Mouse (Mus musculus): ENCODE results near the gene Ank3. TPM values are rescaled to one million over a fixed set of nuclear protein-coding genes. Genes with fewer than 3 reads are reported as not detected.

Ank3 gene
- total and polyA plus RNA-seq, 2 experiments, result 2.9 to 31.0 TPM

- Histone ChIP-seq H3K27ac (replicated peaks; ENCODE audit: insufficient read depth, low read depth, low read length) (no peak overlapping the region), H3K36me3 (ENCODE audit: control insufficient read depth, insufficient read depth, low read length) (no peaks in the 10 kb centered on the region), H3K27me3 (ENCODE audit: control insufficient read depth, insufficient read depth, low read length) (no peaks in the 10 kb centered on the region), H3K4me3 (ENCODE audit: insufficient read depth, low read depth, low read length) (no peak overlapping the region), H3K79me2 (ENCODE audit: control insufficient read depth, insufficient read depth, low read length) (no peaks in the 10 kb centered on the region), H3K4me1 (ENCODE audit: control insufficient read depth, insufficient read depth, low read length) (peaks cover 1% of the 10 kb centered on the region; the same call in 1 of the 2 replicates), H3K9ac (ENCODE audit: low read depth, low read length) (no peak overlapping the region)
- TF ChIP-seq POLR2A (IDR thresholded peaks at IDR 0.05; ENCODE audit: extremely low read depth, insufficient read depth, low read length) (no peak), CTCF (IDR thresholded peaks at IDR 0.05; ENCODE audit: low read depth, low read length) (no peak)
- DNase-seq (ENCODE audit: extremely low read depth, low read depth, low spot score), result no peak
- WGBS, result 84% methylated on average over 11 of the region's 11 CpGs
Observed at GRCm38 (mm10) chr10:69890389-69890985, 491.9 kb downstream of the Ank3 start.

GRCm38 (mm10) chr10:69892162-69892561 is 493.6 kb downstream of the Ank3 start:
- no peak for DNase-seq (ENCODE audit: extremely low read depth, low read depth, low spot score)
- TF ChIP-seq POLR2A (IDR thresholded peaks at IDR 0.05; ENCODE audit: extremely low read depth, insufficient read depth, low read length) (no peak), CTCF (IDR thresholded peaks at IDR 0.05; ENCODE audit: low read depth, low read length) (no peak)
- WGBS, result 95% methylated on average over 18 of the region's 18 CpGs
- H3K4me3 ChIP-seq (ENCODE audit: insufficient read depth, low read depth, low read length), result no peak overlapping the region
- H3K79me2 ChIP-seq (ENCODE audit: control insufficient read depth, insufficient read depth, low read length), result no peaks in the 10 kb centered on the region
- no peaks in the 10 kb centered on the region for H3K36me3 ChIP-seq (ENCODE audit: control insufficient read depth, insufficient read depth, low read length)
- no peak overlapping the region for H3K9ac ChIP-seq (ENCODE audit: low read depth, low read length)
- no peak overlapping the region for H3K27ac ChIP-seq (replicated peaks; ENCODE audit: insufficient read depth, low read depth, low read length)
- no peaks in the 10 kb centered on the region for H3K27me3 ChIP-seq (ENCODE audit: control insufficient read depth, insufficient read depth, low read length)
- peaks cover 1% of the 10 kb centered on the region; the same call in 1 of the 2 replicates for H3K4me1 ChIP-seq (ENCODE audit: control insufficient read depth, insufficient read depth, low read length)

GRCm38 (mm10) chr10:69895606-69896005 is 497.0 kb downstream of the Ank3 start:
- TF ChIP-seq CTCF (IDR thresholded peaks at IDR 0.05; ENCODE audit: low read depth, low read length), result peak; percentile 56
- no peak for TF ChIP-seq POLR2A (IDR thresholded peaks at IDR 0.05; ENCODE audit: extremely low read depth, insufficient read depth, low read length)
- Histone ChIP-seq H3K4me1 (ENCODE audit: control insufficient read depth, insufficient read depth, low read length) (peaks cover 1% of the 10 kb centered on the region; the same call in 1 of the 2 replicates), H3K9ac (ENCODE audit: low read depth, low read length) (no peak overlapping the region), H3K79me2 (ENCODE audit: control insufficient read depth, insufficient read depth, low read length) (no peaks in the 10 kb centered on the region), H3K36me3 (ENCODE audit: control insufficient read depth, insufficient read depth, low read length) (no peaks in the 10 kb centered on the region), H3K27me3 (ENCODE audit: control insufficient read depth, insufficient read depth, low read length) (no peaks in the 10 kb centered on the region), H3K4me3 (ENCODE audit: insufficient read depth, low read depth, low read length) (no peak overlapping the region), H3K27ac (replicated peaks; ENCODE audit: insufficient read depth, low read depth, low read length) (no peak overlapping the region)
- peak; percentile 92 for DNase-seq (ENCODE audit: extremely low read depth, low read depth, low spot score)
- 18% methylated on average over 9 of the region's 9 CpGs for WGBS

- Histone ChIP-seq H3K79me2 (ENCODE audit: control insufficient read depth, insufficient read depth, low read length) (no peaks in the 10 kb centered on the region), H3K27ac (replicated peaks; ENCODE audit: insufficient read depth, low read depth, low read length) (no peak overlapping the region), H3K36me3 (ENCODE audit: control insufficient read depth, insufficient read depth, low read length) (no peaks in the 10 kb centered on the region), H3K9ac (ENCODE audit: low read depth, low read length) (no peak overlapping the region), H3K4me3 (ENCODE audit: insufficient read depth, low read depth, low read length) (no peak overlapping the region), H3K4me1 (ENCODE audit: control insufficient read depth, insufficient read depth, low read length) (peaks cover 9% of the 10 kb centered on the region), H3K27me3 (ENCODE audit: control insufficient read depth, insufficient read depth, low read length) (no peaks in the 10 kb centered on the region)
- TF ChIP-seq CTCF (IDR thresholded peaks at IDR 0.05; ENCODE audit: low read depth, low read length) (no peak), POLR2A (IDR thresholded peaks at IDR 0.05; ENCODE audit: extremely low read depth, insufficient read depth, low read length) (no peak)
- DNase-seq (ENCODE audit: extremely low read depth, low read depth, low spot score), result no peak
- WGBS, result 87% methylated on average over 5 of the region's 5 CpGs
Observed at GRCm38 (mm10) chr10:69897927-69898326, 499.4 kb downstream of the Ank3 start.

- H3K27me3 ChIP-seq (ENCODE audit: control insufficient read depth, insufficient read depth, low read length), result no peaks in the 10 kb centered on the region
- no peak overlapping the region for H3K27ac ChIP-seq (replicated peaks; ENCODE audit: insufficient read depth, low read depth, low read length)
- peaks cover 9% of the 10 kb centered on the region for H3K4me1 ChIP-seq (ENCODE audit: control insufficient read depth, insufficient read depth, low read length)
- no peak overlapping the region for H3K9ac ChIP-seq (ENCODE audit: low read depth, low read length)
- H3K4me3 ChIP-seq (ENCODE audit: insufficient read depth, low read depth, low read length), result no peak overlapping the region
- WGBS, result 96% methylated on average over 8 of the region's 8 CpGs
- H3K79me2 ChIP-seq (ENCODE audit: control insufficient read depth, insufficient read depth, low read length), result no peaks in the 10 kb centered on the region
- no peaks in the 10 kb centered on the region for H3K36me3 ChIP-seq (ENCODE audit: control insufficient read depth, insufficient read depth, low read length)
- TF ChIP-seq CTCF (IDR thresholded peaks at IDR 0.05; ENCODE audit: low read depth, low read length), result no peak
- no peak for TF ChIP-seq POLR2A (IDR thresholded peaks at IDR 0.05; ENCODE audit: extremely low read depth, insufficient read depth, low read length)
- DNase-seq (ENCODE audit: extremely low read depth, low read depth, low spot score), result no peak
Observed at GRCm38 (mm10) chr10:69898821-69899220, 500.2 kb downstream of the Ank3 start.

GRCm38 (mm10) chr10:69899788-69900187 is 501.2 kb downstream of the Ank3 start:
- H3K9ac ChIP-seq (ENCODE audit: low read depth, low read length), result no peak overlapping the region

More at GRCm38 (mm10) chr10:69899788-69900187, 501.2 kb downstream of the Ank3 start:
- H3K27me3 ChIP-seq (ENCODE audit: control insufficient read depth, insufficient read depth, low read length), result no peaks in the 10 kb centered on the region
- H3K4me1 ChIP-seq (ENCODE audit: control insufficient read depth, insufficient read depth, low read length), result peaks cover 9% of the 10 kb centered on the region
- H3K27ac ChIP-seq (replicated peaks; ENCODE audit: insufficient read depth, low read depth, low read length), result no peak overlapping the region
- WGBS, result 77% methylated on average over 3 of the region's 3 CpGs
- H3K36me3 ChIP-seq (ENCODE audit: control insufficient read depth, insufficient read depth, low read length), result no peaks in the 10 kb centered on the region
- H3K79me2 ChIP-seq (ENCODE audit: control insufficient read depth, insufficient read depth, low read length), result no peaks in the 10 kb centered on the region
- no peak for DNase-seq (ENCODE audit: extremely low read depth, low read depth, low spot score)
- TF ChIP-seq CTCF (IDR thresholded peaks at IDR 0.05; ENCODE audit: low read depth, low read length), result no peak
- no peak for TF ChIP-seq POLR2A (IDR thresholded peaks at IDR 0.05; ENCODE audit: extremely low read depth, insufficient read depth, low read length)
- no peak overlapping the region for H3K4me3 ChIP-seq (ENCODE audit: insufficient read depth, low read depth, low read length)

All from liver, adult 2 months (tissue).